Mouse (Mus musculus) heart, embryonic 12.5 days (tissue): ENCODE measurements around the gene Casc3. TPM values are rescaled to one million over a fixed set of nuclear protein-coding genes. Genes with fewer than 3 reads are reported as not detected.

Experiments
- ATAC-seq: fragments of 200-750 bp; cut with Nextera tagmentation; 2 replicates; pipeline ENCODE4 v1.8.0; 2017; ENCODE audit warnings: moderate TSS enrichment, moderate library complexity; ENCODE audit not compliant: insufficient number of reproducible peaks, low FRiP score
- H3K27ac ChIP-seq: fragments of 300-500 bp; sonication (generic); 2 replicates; pipeline ENCODE4 v1.5.1; 2016; ENCODE audit warnings: mild to moderate bottlenecking, moderate library complexity; ENCODE audit not compliant: poor library complexity, severe bottlenecking
- H3K27me3 ChIP-seq: fragments of 300-500 bp; sonication (generic); replicated peaks from 2 replicates; pipeline ENCODE4 v1.6.1; 2016; ENCODE audit warnings: mild to moderate bottlenecking, moderate library complexity
- H3K36me3 ChIP-seq: fragments of 300-500 bp; sonication (generic); 2 replicates; pipeline ENCODE4 v1.6.1; 2016; ENCODE audit warnings: mild to moderate bottlenecking, moderate library complexity
- H3K4me1 ChIP-seq: fragments of 300-500 bp; sonication (generic); replicated peaks from 2 replicates; pipeline ENCODE4 v1.6.1; 2016; ENCODE audit warnings: mild to moderate bottlenecking
- H3K4me2 ChIP-seq: fragments of 300-500 bp; sonication (generic); 2 replicates; pipeline ENCODE4 v1.6.1; 2016; ENCODE audit warnings: mild to moderate bottlenecking, moderate library complexity
- H3K4me3 ChIP-seq: fragments of 300-500 bp; sonication (generic); 2 replicates; pipeline ENCODE4 v1.5.1; 2016; ENCODE audit warnings: mild to moderate bottlenecking
- H3K9ac ChIP-seq: fragments of 300-500 bp; sonication (generic); 2 replicates; pipeline ENCODE4 v1.6.1; 2016; ENCODE audit warnings: mild to moderate bottlenecking, moderate library complexity
- H3K9me3 ChIP-seq: fragments of 300-500 bp; sonication (generic); replicated peaks from 2 replicates; pipeline ENCODE4 v1.6.1; 2016; ENCODE audit warnings: mild to moderate bottlenecking, moderate library complexity
- WGBS: fragments of 180-500 bp; shearing (Covaris S2); methylation state at CpG from one replicate; pipeline ENCODE4 v1.1.7; 2016; 5-methylcytosine and 5-hydroxymethylcytosine counted together
- polyA plus RNA-seq: library from polyadenylated mRNA; unstranded; fragments of >200 nt; fragmentation: Nextera tagmentation; extraction: Ambion mirVana; gene quantifications from 2 replicates; pipeline ENCODE4 v1.2.1, GENCODE M21; 2016

The Casc3 gene
- polyA plus RNA-seq, 1 experiment from 2014 or later, result 31.8 TPM

- no peaks in the 10 kb centered on the region for H3K36me3 ChIP-seq
- 87% methylated on average over 8 of the region's 8 CpGs for WGBS
- no peaks in the 10 kb centered on the region for H3K9me3 ChIP-seq
- peaks cover 28% of the 10 kb centered on the region for H3K4me1 ChIP-seq
- peaks cover 16% of the 10 kb centered on the region; the same call in 1 of the 2 replicates for H3K27me3 ChIP-seq
- no peak overlapping the region for H3K4me2 ChIP-seq
- no peak for ATAC-seq
- H3K9ac ChIP-seq, result no peak overlapping the region
- H3K27ac ChIP-seq, result no peak overlapping the region
- H3K4me3 ChIP-seq, result no peak overlapping the region
Observed at GRCm38 (mm10) chr11:98854116-98854515, 49.4 kb downstream of the Casc3 start.

- Histone ChIP-seq H3K4me3 (no peak overlapping the region), H3K27me3 (peaks cover 16% of the 10 kb centered on the region; the same call in 1 of the 2 replicates), H3K9me3 (no peaks in the 10 kb centered on the region), H3K4me1 (peaks cover 23% of the 10 kb centered on the region), H3K9ac (no peak overlapping the region), H3K36me3 (no peaks in the 10 kb centered on the region), H3K27ac (no peak overlapping the region), H3K4me2 (no peak overlapping the region)
- WGBS, result 89% methylated on average over 2 of the region's 2 CpGs
- no peak for ATAC-seq
Observed at GRCm38 (mm10) chr11:98854659-98855058, 50.0 kb downstream of the Casc3 start.

GRCm38 (mm10) chr11:98858759-98859731, 54.3 kb downstream of the Casc3 start:
- no peak overlapping the region for H3K9ac ChIP-seq
- ATAC-seq, result no peak
- 31% methylated on average over 14 of the region's 14 CpGs for WGBS
- no peak overlapping the region for H3K27ac ChIP-seq
- no peaks in the 10 kb centered on the region for H3K9me3 ChIP-seq
- no peaks in the 10 kb centered on the region for H3K27me3 ChIP-seq
- peaks cover 7% of the 10 kb centered on the region for H3K4me1 ChIP-seq
- no peak overlapping the region for H3K4me3 ChIP-seq
- H3K4me2 ChIP-seq, result no peak overlapping the region
- H3K36me3 ChIP-seq, result no peaks in the 10 kb centered on the region

- no peaks in the 10 kb centered on the region for H3K27me3 ChIP-seq
- peaks cover 18% of the 10 kb centered on the region for H3K36me3 ChIP-seq
- peak within 1 kb of the TSS; percentile 87 for H3K9ac ChIP-seq
- peak within 1 kb of the TSS; percentile 94 for H3K27ac ChIP-seq
- H3K4me2 ChIP-seq, result peak within 1 kb of the TSS; percentile 93
- peak; percentile 92 for ATAC-seq
- peak within 1 kb of the TSS; percentile 93 for H3K4me3 ChIP-seq
- peaks cover 19% of the 10 kb centered on the region for H3K4me1 ChIP-seq
- H3K9me3 ChIP-seq, result no peaks in the 10 kb centered on the region
- WGBS, result 6% methylated on average over 41 of the region's 41 CpGs
Observed at GRCm38 (mm10) chr11:98863028-98863750, 58.5 kb downstream of the Casc3 start, which contains the start of gene Wipf2. Gene Wipf2, plus strand, starts transcription at chr11:98863638.

GRCm38 (mm10) chr11:98863751-98864429, 59.2 kb downstream of the Casc3 start:
- WGBS, result under 1% methylated on average over 39 of the region's 39 CpGs
- Histone ChIP-seq H3K9ac (peak overlapping the region; percentile 87), H3K9me3 (no peaks in the 10 kb centered on the region), H3K27me3 (no peaks in the 10 kb centered on the region), H3K4me2 (peak overlapping the region; percentile 93), H3K4me1 (peaks cover 19% of the 10 kb centered on the region), H3K27ac (peak overlapping the region; percentile 94), H3K4me3 (peak overlapping the region; percentile 93), H3K36me3 (peaks cover 25% of the 10 kb centered on the region)
- peak; percentile 68 for ATAC-seq

- ATAC-seq, result no peak
- H3K9me3 ChIP-seq, result no peaks in the 10 kb centered on the region
- no peak overlapping the region for H3K27ac ChIP-seq
- peaks cover 39% of the 10 kb centered on the region for H3K36me3 ChIP-seq
- no peak overlapping the region for H3K9ac ChIP-seq
- H3K27me3 ChIP-seq, result no peaks in the 10 kb centered on the region
- H3K4me1 ChIP-seq, result peaks cover 36% of the 10 kb centered on the region
- no peak overlapping the region for H3K4me2 ChIP-seq
- H3K4me3 ChIP-seq, result no peak overlapping the region
- 83% methylated on average over 12 of the region's 12 CpGs for WGBS
Observed at GRCm38 (mm10) chr11:98867293-98867692, 62.6 kb downstream of the Casc3 start.

- Histone ChIP-seq H3K4me1 (peaks cover 33% of the 10 kb centered on the region), H3K27ac (no peak overlapping the region), H3K36me3 (peaks cover 48% of the 10 kb centered on the region), H3K4me2 (no peak overlapping the region), H3K9me3 (no peaks in the 10 kb centered on the region), H3K4me3 (no peak overlapping the region), H3K27me3 (no peaks in the 10 kb centered on the region), H3K9ac (no peak overlapping the region)
- WGBS, result 90% methylated on average over 8 of the region's 8 CpGs
- no peak for ATAC-seq
Observed at GRCm38 (mm10) chr11:98869906-98870305, 65.2 kb downstream of the Casc3 start.

GRCm38 (mm10) chr11:98870791-98871190, 66.1 kb downstream of the Casc3 start:
- Histone ChIP-seq H3K27ac (no peak overlapping the region), H3K9me3 (no peaks in the 10 kb centered on the region), H3K27me3 (no peaks in the 10 kb centered on the region), H3K36me3 (peaks cover 48% of the 10 kb centered on the region), H3K9ac (no peak overlapping the region), H3K4me3 (no peak overlapping the region), H3K4me1 (peaks cover 33% of the 10 kb centered on the region), H3K4me2 (no peak overlapping the region)
- no peak for ATAC-seq
- WGBS, result 74% methylated on average over 5 of the region's 5 CpGs

GRCm38 (mm10) chr11:98871416-98871815, 66.7 kb downstream of the Casc3 start:
- peak overlapping the region; percentile 82 for H3K27ac ChIP-seq
- WGBS, result 57% methylated on average over 4 of the region's 4 CpGs
- peaks cover 33% of the 10 kb centered on the region for H3K4me1 ChIP-seq
- peaks cover 47% of the 10 kb centered on the region for H3K36me3 ChIP-seq
- H3K9ac ChIP-seq, result no peak overlapping the region
- no peak overlapping the region for H3K4me2 ChIP-seq
- H3K9me3 ChIP-seq, result no peaks in the 10 kb centered on the region
- H3K27me3 ChIP-seq, result no peaks in the 10 kb centered on the region
- H3K4me3 ChIP-seq, result no peak overlapping the region
- ATAC-seq, result no peak

- no peak overlapping the region for H3K4me2 ChIP-seq
- no peaks in the 10 kb centered on the region for H3K9me3 ChIP-seq
- H3K27ac ChIP-seq, result peak overlapping the region; percentile 82
- H3K36me3 ChIP-seq, result peaks cover 41% of the 10 kb centered on the region
- H3K4me1 ChIP-seq, result peaks cover 33% of the 10 kb centered on the region
- no peak overlapping the region for H3K4me3 ChIP-seq
- no peaks in the 10 kb centered on the region for H3K27me3 ChIP-seq
- no peak for ATAC-seq
- WGBS, result 38% methylated on average over 4 of the region's 4 CpGs
- peak overlapping the region; percentile 37; the same call in 1 of the 2 replicates for H3K9ac ChIP-seq
Observed at GRCm38 (mm10) chr11:98872040-98872439, 67.3 kb downstream of the Casc3 start.
